Mouse (Mus musculus) kidney, adult 2 months (tissue): ENCODE data around the gene Stx4a.

Experiments
- CTCF ChIP-seq: fragments of 200-500 bp; conservative IDR thresholded peaks from 2 replicates; pipeline ENCODE4 v1.5.1; 2011; ENCODE audit warnings: low read depth, mild to moderate bottlenecking, control low read depth, low read length, moderate library complexity, mixed read lengths; ENCODE audit not compliant: insufficient read depth, insufficient read length
- POLR2A ChIP-seq: fragments of 200-500 bp; IDR thresholded peaks from one replicate; pipeline ENCODE4 v1.6.1; 2011; ENCODE audit warnings: low read depth, low read length, control low read depth

DNA sequence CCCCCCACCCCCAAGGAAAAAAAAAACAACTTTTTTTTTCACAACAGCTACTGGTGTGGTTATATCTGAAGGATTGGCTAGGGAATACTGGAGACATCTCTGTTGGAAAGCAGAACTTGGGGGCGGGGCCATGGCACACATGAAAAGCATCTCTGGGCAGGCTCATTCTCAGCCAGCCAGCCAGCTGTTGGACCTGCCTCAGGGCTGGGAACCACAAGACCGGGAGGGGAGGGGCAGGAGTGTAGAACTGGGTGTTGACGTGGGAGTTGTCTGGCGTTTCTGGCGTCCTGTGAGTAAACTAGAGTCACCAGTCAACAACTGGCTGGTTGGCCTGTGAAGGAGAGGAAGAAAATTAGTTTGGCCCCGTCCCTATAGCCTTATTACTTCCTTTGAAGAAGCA is 61.9 kb downstream of the Stx4a start:
- no peak for TF ChIP-seq CTCF
- TF ChIP-seq POLR2A = no peak
